Mouse (Mus musculus): ENCODE data around the gene Hist1h3i. TPM values are rescaled to one million over a fixed set of nuclear protein-coding genes. Genes with fewer than 3 reads are reported as not detected.
A peak's percentile ranks its signal among the peaks of the same experiment; 100 is the strongest.
"Not testable (repeated sequence)": the region's sequence is repeated elsewhere in the genome, so short reads cannot be mapped to it uniquely, and the experiment has no call there.

Gene Hist1h3i
- total and polyA plus RNA-seq, 2 experiments from 2014 or later = 21.5 to 602 TPM

DNA sequence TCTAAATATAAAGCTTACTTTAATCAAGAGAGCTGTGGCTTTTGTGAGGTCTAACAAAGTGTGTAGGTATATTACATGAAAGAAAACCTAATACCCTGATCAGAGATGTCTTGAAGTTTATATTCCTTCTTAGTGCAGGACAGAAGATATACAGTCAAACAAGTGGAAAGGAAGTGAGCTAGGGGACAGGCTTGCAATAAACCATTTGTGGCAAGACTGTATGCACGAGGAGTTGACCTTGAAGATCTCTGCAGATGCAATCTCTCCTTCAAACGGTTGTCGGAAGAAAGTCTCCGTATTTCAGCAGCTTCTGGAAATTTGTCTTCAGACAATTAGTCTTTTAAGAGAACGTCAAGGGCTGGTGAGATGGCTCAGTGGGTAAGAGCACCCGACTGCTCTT lies 6.8 kb upstream of the Hist1h3i start:
- H3K4me3 ChIP-seq (ENCODE audit: low read depth, low read length) = no peak overlapping the region
- H3K27ac ChIP-seq (ENCODE audit: low read depth) = no peak overlapping the region
- WGBS = 57% methylated on average over 6 of the region's 6 CpGs
- peaks cover 24% of the 10 kb centered on the region for H3K4me1 ChIP-seq (ENCODE audit: control insufficient read depth, insufficient read depth)
- TF ChIP-seq EP300 (IDR thresholded peaks at IDR 0.05; ENCODE audit: low read depth) (no peak), CTCF (IDR thresholded peaks at IDR 0.05; ENCODE audit: low read depth) (no peak)
- H3K36me3 ChIP-seq (replicated peaks; ENCODE audit: control insufficient read depth, insufficient read depth, low read length) = no peaks in the 10 kb centered on the region
- H3K27me3 ChIP-seq (ENCODE audit: control insufficient read depth, insufficient read depth, low read length) = no peaks in the 10 kb centered on the region
- H3K4me2 ChIP-seq (ENCODE audit: low read depth, low read length) = no peak overlapping the region
- DNase-seq (ENCODE audit: low spot score) (no peak), ATAC-seq (ENCODE audit: insufficient read depth, low read depth) (no peak)
- H3K9me3 ChIP-seq (replicated peaks; ENCODE audit: control insufficient read depth, low read length) = no peaks in the 10 kb centered on the region
- H3K9ac ChIP-seq (replicated peaks; ENCODE audit: low read depth, low read length) = no peak overlapping the region

DNA sequence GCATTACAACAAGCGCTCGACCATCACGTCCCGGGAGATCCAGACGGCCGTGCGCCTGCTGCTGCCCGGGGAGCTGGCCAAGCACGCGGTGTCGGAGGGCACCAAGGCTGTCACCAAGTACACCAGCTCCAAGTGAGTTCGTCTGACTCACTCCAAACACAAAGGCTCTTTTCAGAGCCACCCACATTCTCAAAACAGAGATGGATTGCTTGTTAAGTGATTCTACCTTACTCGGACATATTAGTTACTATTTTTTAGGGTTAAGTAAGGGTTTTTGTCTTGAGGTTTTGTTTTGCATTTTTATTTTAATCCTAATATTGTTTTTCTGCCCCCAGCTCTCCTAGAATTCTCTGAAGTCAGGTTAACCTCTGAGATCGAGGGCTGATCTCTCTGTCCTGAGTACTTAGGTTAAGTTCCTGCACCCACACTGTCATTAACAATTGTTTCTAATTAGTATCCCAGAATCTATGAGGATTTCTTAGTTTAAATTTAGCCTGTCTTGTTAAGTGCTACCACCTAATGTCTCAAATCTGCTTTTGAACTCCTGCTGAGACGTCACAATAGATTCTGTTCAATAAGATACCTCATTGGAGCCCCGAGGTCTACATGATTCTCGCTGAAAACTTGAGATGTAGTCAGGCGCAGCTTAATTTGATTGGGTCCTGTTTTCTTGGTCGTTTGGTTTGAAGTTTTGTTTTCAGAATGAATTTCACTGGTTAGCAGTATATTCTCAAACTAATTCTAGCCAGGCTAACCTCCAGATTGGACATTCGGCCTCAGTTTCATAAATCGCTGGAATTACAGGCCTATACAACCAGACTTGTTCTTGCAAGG lies 4.8 kb upstream of the Hist1h3i start:
- H3K9ac ChIP-seq (replicated peaks; ENCODE audit: low read depth, low read length) = no peak overlapping the region; the same call in 1 of the 2 replicates

DNA sequence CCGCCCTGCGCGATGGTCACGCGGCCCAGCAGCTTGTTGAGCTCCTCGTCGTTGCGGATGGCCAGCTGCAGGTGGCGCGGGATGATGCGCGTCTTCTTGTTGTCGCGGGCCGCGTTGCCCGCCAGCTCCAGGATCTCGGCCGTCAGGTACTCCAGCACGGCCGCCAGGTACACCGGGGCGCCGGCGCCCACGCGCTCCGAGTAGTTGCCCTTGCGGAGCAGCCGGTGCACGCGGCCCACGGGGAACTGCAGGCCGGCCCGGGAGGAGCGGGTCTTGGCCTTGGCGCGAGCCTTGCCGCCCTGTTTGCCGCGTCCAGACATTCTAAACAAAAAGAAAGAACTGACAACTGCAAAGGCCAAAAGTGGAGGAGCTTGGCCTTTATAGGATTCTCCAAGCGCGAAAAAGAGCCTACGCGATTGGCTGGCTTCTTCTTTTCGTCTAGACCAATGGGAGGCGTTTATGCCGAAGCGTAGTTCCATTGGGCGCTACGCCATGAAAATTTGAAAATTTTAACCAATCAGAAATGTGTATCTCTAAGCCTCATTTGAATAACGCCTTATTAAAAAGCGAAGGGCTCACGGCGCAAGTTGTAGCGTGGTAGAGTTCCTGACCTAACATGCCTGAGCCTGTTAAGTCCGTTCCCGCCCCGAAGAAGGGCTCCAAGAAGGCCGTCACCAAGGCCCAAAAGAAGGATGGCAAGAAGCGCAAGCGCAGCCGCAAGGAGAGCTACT lies 3.9 kb upstream of the Hist1h3i start, which contains the start of the genes Hist1h2an and Hist1h2bp:
Hist1h2an (minus strand) TSS at position 320 of the 731 bp plus-strand sequence.
Hist1h2bp (plus strand) TSS at position 563 of the 731 bp plus-strand sequence.
- TF ChIP-seq EP300 (IDR thresholded peaks at IDR 0.05; ENCODE audit: low read depth) = peak; percentile 25; the same call in 1 of the 2 replicates
- DNase-seq (ENCODE audit: low spot score) (peak; percentile 98), ATAC-seq (ENCODE audit: insufficient read depth, low read depth) (peak; percentile 92)
- 0% methylated on average over 34 of the region's 63 CpGs for WGBS
- Histone ChIP-seq H3K4me2 (ENCODE audit: low read depth, low read length) (peak within 1 kb of the TSS; percentile 50), H3K4me3 (ENCODE audit: low read depth, low read length) (peak within 1 kb of the TSS; percentile 45), H3K4me1 (ENCODE audit: control insufficient read depth, insufficient read depth) (peaks cover 34% of the 10 kb centered on the region), H3K27ac (ENCODE audit: low read depth) (peak within 1 kb of the TSS; percentile 77)
- H3K27me3 ChIP-seq (ENCODE audit: control insufficient read depth, insufficient read depth, low read length); H3K36me3 ChIP-seq (replicated peaks; ENCODE audit: control insufficient read depth, insufficient read depth, low read length); H3K9me3 ChIP-seq (replicated peaks; ENCODE audit: control insufficient read depth, low read length); H3K9ac ChIP-seq (replicated peaks; ENCODE audit: low read depth, low read length): not testable (repeated sequence)

More for the DNA sequence above, 4.8 kb upstream of the Hist1h3i start:
- no peaks in the 10 kb centered on the region for H3K27me3 ChIP-seq (ENCODE audit: control insufficient read depth, insufficient read depth, low read length)
- H3K4me2 ChIP-seq (ENCODE audit: low read depth, low read length) = peak overlapping the region; percentile 50
- H3K27ac ChIP-seq (ENCODE audit: low read depth) = peak overlapping the region; percentile 77
- H3K4me3 ChIP-seq (ENCODE audit: low read depth, low read length) = peak overlapping the region; percentile 45; the same call in 1 of the 2 replicates
- no peaks in the 10 kb centered on the region for H3K9me3 ChIP-seq (replicated peaks; ENCODE audit: control insufficient read depth, low read length)
- WGBS = 37% methylated on average over 14 of the region's 21 CpGs
- no peak for TF ChIP-seq CTCF (IDR thresholded peaks at IDR 0.05; ENCODE audit: low read depth)
- TF ChIP-seq EP300 (IDR thresholded peaks at IDR 0.05; ENCODE audit: low read depth) = no peak
- peak; percentile 13; the same call in 1 of the 2 replicates for ATAC-seq (ENCODE audit: insufficient read depth, low read depth)
- H3K36me3 ChIP-seq (replicated peaks; ENCODE audit: control insufficient read depth, insufficient read depth, low read length) = no peaks in the 10 kb centered on the region
- H3K4me1 ChIP-seq (ENCODE audit: control insufficient read depth, insufficient read depth) = peaks cover 30% of the 10 kb centered on the region
- DNase-seq (ENCODE audit: low spot score) = no peak

DNA sequence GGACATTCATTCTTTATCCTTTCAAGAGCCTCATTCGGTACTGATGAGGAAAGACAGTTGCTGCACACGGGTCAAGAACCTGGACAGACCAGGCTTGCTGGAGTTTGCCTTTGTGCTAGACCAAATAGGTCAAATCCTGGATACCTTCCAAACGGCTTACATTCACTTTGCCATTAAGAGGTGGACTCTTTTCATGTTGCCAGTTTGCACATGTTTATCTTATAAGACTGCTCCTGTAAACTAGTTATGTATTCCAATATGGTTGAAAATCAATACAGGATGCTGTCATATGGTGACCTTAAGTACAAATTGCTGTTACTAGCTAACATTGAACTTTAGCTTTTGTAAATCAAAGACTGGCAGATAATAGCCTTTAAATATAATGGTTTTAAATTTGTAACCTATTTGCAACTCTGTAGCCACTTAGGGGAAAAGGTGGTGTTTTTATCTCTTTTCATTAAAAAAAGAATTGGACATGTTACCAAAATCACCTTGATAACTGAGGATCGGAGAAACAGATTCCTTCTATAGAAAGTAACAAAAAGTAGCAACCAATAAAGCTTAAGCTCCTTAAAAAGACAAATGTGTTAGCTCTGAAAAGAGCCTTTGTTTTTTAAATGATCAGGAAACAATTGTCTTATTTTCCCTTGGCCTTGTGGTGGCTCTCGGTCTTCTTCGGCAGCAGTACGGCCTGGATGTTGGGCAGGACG lies 3.2 kb upstream of the Hist1h3i start:
- H3K4me3 ChIP-seq (ENCODE audit: low read depth, low read length) = peak overlapping the region; percentile 45
- ATAC-seq (ENCODE audit: insufficient read depth, low read depth) (no peak), DNase-seq (ENCODE audit: low spot score) (no peak)
- H3K4me2 ChIP-seq (ENCODE audit: low read depth, low read length) = peak overlapping the region; percentile 50
- TF ChIP-seq EP300 (IDR thresholded peaks at IDR 0.05; ENCODE audit: low read depth) (no peak), CTCF (IDR thresholded peaks at IDR 0.05; ENCODE audit: low read depth) (no peak)
- H3K4me1 ChIP-seq (ENCODE audit: control insufficient read depth, insufficient read depth) = peaks cover 34% of the 10 kb centered on the region
- no peak overlapping the region; the same call in 1 of the 2 replicates for H3K9ac ChIP-seq (replicated peaks; ENCODE audit: low read depth, low read length)
- H3K36me3 ChIP-seq (replicated peaks; ENCODE audit: control insufficient read depth, insufficient read depth, low read length) = no peaks in the 10 kb centered on the region
- 11% methylated on average over 8 of the region's 8 CpGs for WGBS
- no peaks in the 10 kb centered on the region for H3K9me3 ChIP-seq (replicated peaks; ENCODE audit: control insufficient read depth, low read length)
- peak overlapping the region; percentile 77 for H3K27ac ChIP-seq (ENCODE audit: low read depth)
- H3K27me3 ChIP-seq (ENCODE audit: control insufficient read depth, insufficient read depth, low read length) = no peaks in the 10 kb centered on the region

DNA sequence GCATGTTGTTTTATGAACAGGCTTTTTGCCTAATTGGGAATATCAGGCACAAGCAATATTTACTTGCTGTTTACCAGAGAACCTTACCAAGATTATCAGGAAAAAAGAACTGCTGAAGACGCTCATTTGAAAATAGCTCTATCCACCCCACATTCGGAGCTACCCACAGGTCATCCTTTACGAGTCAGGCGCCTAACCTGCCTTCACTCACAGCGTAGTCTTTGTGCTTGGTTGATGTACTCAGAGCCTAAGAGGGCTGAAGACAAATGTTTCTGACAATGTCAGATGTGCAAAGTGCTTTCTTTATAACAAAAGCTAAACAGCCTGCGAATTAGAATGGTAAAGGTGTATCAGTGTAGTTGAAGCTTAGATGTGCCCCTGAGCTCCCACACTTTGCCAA lies 1.1 kb upstream of the Hist1h3i start:
- WGBS = 56% methylated on average over 6 of the region's 6 CpGs
- no peaks in the 10 kb centered on the region for H3K9me3 ChIP-seq (replicated peaks; ENCODE audit: control insufficient read depth, low read length)
- no peaks in the 10 kb centered on the region for H3K36me3 ChIP-seq (replicated peaks; ENCODE audit: control insufficient read depth, insufficient read depth, low read length)
- no peak overlapping the region for H3K4me3 ChIP-seq (ENCODE audit: low read depth, low read length)
- peak overlapping the region; percentile 72 for H3K27ac ChIP-seq (ENCODE audit: low read depth)
- TF ChIP-seq EP300 (IDR thresholded peaks at IDR 0.05; ENCODE audit: low read depth) (no peak), CTCF (IDR thresholded peaks at IDR 0.05; ENCODE audit: low read depth) (no peak)
- 0 out of 2 replicates have a peak overlapping the region, but pooled peaks have one; percentile 62 for H3K9ac ChIP-seq (replicated peaks; ENCODE audit: low read depth, low read length)
- H3K27me3 ChIP-seq (ENCODE audit: control insufficient read depth, insufficient read depth, low read length) = no peaks in the 10 kb centered on the region
- ATAC-seq (ENCODE audit: insufficient read depth, low read depth) = no peak
- peak overlapping the region; percentile 68; the same call in 1 of the 2 replicates for H3K4me2 ChIP-seq (ENCODE audit: low read depth, low read length)
- peaks cover 34% of the 10 kb centered on the region for H3K4me1 ChIP-seq (ENCODE audit: control insufficient read depth, insufficient read depth)
- DNase-seq (ENCODE audit: low spot score) = no peak
